Mouse (Mus musculus) naive thymus-derived CD4-positive, alpha-beta T cell, adult 2 months (primary cell): ENCODE data around the gene Tecr.
A peak's percentile ranks its signal among the peaks of the same experiment; 100 is the strongest.

Experiments used
- DNase-seq: peaks from one replicate; pipeline ENCODE4 v3.0.0-alpha.2; 2011; ENCODE audit warnings: low read depth

The Tecr gene

DNA sequence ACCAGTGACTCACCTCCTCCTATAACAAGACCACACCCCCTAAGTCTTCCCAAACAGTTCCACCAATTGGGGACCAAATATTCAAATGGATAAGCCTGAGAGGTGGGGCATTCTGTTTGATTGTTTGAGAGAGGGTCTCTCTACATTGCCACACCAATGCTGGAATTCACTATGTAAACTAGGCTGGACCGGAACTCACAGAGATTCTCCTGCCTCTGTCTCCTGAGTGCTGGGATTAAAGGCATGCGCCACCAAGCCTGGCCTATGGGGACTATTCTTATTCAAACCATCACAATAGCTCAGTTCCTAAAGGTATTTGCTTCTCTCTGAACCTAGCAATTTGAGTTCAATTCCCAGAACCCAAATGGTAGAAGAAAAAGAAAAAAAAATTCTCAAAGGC is 10.8 kb upstream of the Tecr start:
- DNase-seq = no peak

DNA sequence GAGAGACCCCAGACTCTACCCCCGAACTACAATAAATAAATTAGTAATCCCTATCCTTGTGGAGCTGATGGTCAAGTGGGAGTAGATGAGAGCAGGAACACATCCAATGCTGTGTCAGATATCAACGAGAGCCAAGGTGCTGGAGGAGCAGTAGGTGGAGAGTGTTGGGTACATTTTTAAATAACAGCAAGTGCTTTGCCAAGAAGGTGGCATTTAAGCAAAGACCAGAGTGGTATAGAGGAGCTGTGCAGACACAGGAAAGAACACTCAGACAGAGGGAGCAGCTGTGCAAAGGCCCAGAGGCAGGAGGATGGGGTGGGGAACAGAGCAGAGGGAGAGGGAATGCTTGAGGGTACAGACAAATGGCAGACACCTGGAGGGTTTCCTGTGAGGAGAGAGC is 9.3 kb upstream of the Tecr start:
- DNase-seq = no peak

DNA sequence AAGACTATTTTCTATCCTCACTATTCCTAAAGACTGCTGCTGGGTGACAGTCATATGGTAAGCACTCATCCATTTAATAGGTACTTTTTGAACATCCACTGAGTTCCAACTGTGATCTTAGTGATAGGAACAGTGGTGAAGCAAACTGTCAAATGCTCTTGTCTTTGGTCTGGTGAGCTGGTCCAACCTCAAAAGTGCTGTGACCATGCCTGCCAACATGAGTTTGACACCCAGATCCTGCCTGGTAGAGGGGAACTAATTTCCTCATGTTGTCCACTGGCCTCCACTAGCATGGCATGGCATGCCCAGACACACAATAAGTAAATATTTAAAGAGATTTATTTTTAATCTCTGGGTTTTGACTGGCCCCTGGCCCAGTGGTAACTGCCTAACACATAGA is 8.9 kb upstream of the Tecr start:
- DNase-seq = no peak

- peak; percentile 29 for DNase-seq
These were observed 5.9 kb upstream of the Tecr start for GRCm38 (mm10) chr8:83613695-83614094.

DNA sequence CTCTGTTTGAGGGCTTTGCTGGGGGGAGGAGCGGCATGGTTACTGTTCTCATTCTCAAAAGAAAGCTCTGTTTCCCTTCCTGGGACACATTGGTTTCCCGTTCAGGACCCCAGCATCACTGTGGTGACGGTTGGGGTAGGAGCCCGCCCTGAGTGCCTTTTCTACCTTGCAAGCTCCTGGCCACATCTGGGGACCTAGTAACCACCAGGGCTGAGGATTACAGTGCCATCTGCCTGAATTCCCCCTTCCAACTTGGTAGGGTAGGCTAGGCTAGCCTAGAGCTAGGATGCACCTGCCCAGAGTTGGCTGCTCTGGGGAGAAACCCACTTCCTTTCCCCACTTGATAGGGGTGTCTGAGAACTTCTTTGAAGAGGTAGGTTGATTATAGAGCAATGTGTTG is 4.2 kb upstream of the Tecr start:
- DNase-seq = peak; percentile 77

GRCm38 (mm10) chr8:83609547-83610180 is 1.9 kb upstream of the Tecr start:
- DNase-seq = peak; percentile 32

- no peak for DNase-seq
These were observed 1.3 kb upstream of the Tecr start for GRCm38 (mm10) chr8:83609086-83609485.

DNA sequence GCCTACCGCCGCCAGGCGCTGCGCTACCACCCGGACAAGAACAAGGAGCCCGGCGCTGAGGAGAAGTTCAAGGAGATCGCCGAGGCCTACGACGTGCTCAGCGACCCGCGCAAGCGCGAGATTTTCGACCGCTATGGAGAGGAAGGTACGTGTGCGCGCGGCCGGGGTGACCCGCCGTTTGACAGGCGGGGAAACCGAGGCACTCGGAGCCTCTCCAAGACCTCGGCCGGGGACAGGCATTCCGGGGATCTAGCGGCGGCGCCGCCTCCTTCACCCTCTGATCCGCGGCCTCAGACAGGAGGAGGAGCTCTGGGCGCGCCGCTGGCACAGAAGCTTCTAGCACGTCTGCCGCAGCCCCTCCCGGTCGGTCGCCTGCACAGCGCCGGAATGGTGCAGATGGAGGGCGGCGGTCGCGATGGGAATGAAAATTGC is 643 bp upstream of the Tecr start:
- no peak for DNase-seq

DNA sequence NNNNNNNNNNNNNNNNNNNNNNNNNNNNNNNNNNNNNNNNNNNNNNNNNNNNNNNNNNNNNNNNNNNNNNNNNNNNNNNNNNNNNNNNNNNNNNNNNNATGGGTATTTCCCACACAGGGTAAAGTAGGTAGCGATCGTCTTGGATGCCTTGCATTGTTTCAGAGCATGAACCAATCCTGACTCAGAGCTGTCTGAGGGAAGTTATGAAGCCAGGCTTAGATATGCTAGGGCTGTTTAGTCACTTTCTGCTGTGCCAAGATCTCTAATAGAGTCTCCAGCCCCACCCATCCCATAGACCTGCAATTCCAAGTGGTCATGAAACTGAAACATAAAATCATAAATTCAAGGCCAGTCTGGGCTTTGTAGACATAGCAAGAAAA is 5.1 kb downstream of the Tecr start:
- DNase-seq = no peak

DNA sequence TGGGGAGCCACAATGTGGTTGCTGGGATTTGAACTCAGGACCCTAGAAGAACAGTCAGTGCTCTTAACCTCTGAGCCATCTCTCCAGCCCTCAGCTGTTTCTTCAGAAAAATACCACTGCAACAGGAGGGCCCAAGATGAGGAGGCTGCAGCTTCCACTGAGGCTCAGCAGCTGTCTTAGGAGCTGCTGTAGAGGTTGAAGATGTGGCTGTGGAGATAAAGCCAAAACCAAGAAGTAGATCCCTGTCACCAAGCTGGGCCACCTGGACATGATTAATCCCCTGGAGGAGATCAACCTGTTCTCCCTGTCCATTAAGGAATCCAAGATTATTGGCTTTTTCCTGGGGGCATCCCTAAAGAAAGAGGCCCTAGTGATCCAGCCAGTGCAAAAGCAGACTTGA is 8.0 kb downstream of the Tecr start:
- no peak for DNase-seq

- DNase-seq = no peak
These were observed 9.6 kb downstream of the Tecr start for GRCm38 (mm10) chr8:83598146-83598545.

DNA sequence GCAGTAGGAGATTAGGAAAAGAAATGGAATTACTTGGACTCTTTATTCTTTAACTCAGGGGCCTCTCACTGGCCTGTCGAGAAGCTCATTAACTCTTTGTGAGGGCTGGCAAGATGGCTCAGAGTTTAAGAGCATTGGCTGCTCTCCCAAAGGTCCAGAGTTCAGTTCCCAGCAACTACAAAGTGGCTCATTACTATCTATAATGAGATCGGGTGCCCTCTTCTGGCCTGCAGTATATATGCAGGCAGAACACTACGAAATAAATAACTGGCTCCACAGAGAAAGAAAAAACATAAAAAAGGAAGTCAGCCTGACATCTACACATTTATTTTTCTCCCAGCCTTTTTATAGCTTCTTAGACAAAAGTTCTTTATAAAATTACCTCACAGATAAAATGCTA is 11.4 kb downstream of the Tecr start:
- peak; percentile 67 for DNase-seq

GRCm38 (mm10) chr8:83595050-83595345 is 12.8 kb downstream of the Tecr start:
- DNase-seq = peak; percentile 32

DNA sequence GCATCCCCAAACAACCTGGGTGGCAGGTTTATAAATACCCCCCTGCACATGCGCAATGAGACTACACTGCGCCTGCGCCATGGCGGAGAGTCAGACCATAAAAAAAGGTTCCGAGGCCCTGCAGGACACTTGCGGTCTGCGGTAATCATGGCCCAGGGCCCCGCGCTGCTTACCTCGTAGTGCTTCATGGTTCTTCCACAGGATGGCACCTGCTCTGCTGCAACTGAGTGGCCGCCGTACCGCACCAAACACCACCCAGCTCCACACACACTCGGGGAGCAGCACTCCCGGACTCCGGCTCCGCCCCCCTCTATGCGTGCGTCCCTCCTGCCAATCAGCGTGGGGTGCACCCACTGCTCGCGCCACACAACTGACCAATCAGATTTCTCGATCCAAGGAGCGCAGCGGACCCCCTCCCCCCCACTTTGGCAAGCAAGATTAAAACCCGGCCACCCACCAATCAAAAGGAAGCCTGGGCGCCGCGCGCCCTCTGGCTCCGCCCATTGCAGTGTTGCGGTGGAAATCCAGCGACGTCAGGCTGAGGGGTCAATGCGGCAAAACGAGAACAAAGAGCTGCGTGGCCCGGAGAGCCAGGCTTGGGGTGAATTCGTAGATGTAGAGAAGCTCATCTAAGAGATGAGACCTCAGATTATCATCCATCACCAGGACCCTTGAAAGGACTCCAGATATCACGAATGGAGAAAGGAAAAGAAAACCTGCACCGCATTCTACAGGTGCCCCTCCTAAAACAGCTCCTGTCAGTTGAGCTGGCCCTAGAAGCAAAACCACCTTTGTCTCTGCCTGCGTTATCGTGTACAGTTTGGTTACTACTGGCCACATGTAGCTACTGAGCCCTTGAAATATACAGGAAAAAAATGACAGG is 13.4 kb downstream of the Tecr start:
- peak; percentile 98 for DNase-seq

DNA sequence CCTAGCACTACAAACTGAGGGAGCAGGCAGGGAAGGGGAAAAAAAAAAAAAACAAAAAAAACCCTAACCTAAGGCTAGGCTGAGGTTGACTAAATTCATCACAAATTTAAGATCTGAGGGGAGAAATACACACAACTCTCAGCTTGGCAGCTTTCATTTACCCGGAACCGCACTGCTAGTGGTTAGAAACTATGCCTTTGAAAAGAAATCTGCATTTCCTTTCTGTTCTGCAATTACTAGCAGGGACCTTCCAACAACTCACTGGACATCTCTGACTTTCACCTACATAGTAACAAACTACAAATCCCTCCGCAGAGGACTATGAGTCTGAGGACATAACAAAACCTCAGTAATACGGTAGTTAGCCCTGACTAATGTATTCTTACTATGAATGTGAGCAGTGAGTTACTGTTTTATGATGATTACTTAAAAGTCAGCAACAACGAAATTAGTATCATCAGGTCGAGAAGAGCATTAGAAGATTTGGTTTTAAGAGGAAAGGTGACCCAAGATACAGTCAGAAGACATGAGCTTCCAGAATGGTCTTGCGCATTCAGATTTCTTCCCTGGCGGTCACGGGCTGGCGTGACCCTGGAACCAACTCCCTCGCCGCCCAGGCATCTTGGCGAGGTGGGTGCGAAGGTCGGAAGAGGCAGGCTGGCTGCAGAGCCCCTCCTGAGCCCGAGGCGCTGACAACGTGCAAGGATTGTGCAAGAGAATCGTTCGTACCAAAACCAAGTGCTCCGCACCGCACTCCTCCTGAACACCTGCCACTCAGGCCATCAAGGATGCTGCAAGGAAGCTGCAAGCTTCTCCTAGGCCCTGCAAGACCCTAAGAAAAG is 14.2 kb downstream of the Tecr start:
- DNase-seq = peak; percentile 70

DNA sequence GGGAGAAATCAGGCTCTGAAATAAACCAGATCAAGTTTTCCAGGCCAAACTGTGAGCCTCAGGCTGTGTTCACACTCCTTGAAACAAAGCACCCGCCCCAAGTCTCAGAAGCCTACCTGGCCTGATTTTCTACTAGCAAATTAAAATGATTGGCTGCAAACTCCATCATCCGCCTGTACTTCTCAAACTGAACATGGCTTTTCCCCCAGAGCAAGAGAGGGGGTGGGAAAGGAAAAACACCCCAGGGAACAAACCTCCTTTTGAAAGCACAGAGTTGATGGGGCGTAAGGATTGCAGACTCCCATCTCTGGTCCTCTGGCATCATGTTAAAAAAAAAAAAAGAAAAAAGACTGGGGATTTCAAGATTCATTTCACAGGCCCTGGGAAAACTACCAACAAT is 15.1 kb downstream of the Tecr start:
- DNase-seq = no peak

DNA sequence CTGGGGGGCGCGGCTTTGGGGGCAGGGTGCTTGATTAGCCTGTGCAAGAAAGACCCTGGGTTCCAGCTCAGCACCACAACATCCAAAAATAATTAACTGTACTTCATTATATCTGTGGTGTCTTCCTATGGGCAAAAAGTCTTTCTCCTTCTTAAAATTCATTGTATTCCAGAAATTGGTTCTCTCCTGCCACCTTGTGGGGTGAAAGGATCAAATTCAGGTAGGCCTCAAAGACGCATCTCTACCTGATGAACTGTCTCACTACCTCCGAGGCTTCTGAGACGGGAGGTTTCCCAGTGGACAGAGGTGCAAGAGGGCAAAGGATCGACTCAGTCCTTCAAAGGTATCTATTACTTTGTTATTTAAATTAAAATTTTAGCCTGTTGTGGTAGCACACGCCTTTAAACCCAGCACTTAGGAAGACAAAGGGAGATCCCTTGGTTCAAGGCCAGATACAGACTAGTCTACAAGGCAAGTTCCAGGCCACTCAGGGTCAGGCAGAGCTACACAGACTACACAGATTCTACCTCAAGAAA is 17.2 kb downstream of the Tecr start:
- peak; percentile 48 for DNase-seq

DNA sequence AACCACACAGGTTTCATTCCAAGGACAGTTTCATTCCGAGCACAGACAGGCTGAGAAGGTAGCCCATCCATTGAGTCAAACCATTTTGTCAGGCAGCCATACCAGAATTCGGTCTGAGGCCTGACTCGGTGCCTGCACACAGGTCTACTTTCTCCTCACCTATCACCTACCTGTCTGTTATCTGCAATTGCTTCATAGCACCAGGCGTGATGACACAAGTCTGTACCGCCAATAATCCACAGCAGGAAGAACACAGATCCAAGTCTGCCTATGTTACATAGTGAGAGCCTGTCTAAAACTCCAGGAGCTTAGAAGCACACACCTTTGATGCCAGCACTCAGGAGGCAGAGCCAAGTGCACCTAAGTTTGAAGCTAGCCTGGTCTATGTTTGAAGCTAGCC is 18.9 kb downstream of the Tecr start:
- no peak for DNase-seq

GRCm38 (mm10) chr8:83587644-83588043 is 20.1 kb downstream of the Tecr start:
- no peak for DNase-seq

- no peak for DNase-seq
These were observed 22.4 kb downstream of the Tecr start for GRCm38 (mm10) chr8:83585333-83585732.

GRCm38 (mm10) chr8:83584771-83585170 is 23.0 kb downstream of the Tecr start:
- DNase-seq = no peak

DNA sequence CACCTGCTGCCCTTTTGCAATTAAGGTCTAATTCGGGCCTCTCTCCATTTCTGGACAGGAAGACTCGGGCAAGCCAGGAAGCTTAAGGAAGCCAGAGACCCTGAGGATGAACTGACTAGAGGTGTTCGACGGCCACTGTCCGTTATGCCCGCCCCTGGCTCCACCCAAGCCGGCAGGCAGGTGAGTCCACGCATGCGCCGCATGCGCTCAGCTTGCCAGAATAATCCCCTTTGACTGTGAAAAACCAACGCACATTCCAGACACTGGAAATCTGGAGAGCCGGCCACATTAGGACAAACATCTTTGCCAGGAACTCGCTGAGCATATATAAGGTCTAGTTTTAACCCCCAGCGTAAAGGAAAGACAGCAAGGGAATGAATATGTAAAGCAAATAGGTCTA is 24.5 kb downstream of the Tecr start:
- DNase-seq = no peak

DNA sequence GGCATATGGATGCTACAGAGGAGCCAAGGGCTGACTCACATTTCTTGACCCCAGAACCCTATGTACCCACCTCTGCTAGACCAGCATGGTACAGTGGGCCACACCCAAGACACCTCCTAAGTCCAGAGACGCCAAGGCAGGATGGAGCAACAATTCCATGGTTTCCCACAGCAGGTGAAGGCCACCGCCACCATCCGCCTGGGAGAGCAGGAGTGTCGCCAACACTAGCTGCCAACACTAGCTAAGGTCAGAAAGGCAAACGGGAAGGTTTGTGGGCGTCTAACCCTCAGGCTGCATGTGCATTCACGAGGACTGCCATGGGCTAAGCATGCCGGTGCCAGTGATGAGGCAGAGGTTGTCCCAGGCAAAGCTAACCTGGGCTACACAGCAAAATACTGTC is 25.5 kb downstream of the Tecr start:
- DNase-seq = no peak
